Mouse (Mus musculus) olfactory bulb, adult 2 months (tissue): ENCODE measurements around the gene Ttll6. TPM values are rescaled to one million over a fixed set of nuclear protein-coding genes. Genes with fewer than 3 reads are reported as not detected.

Experiments used
- H3K27ac ChIP-seq: fragments of 200-500 bp; 2 replicates; pipeline ENCODE4 v1.5.1; 2012; ENCODE audit warnings: low read depth, low read length; ENCODE audit not compliant: insufficient read depth
- H3K4me1 ChIP-seq: fragments of 200-500 bp; 2 replicates; pipeline ENCODE4 v1.6.1; 2012; ENCODE audit warnings: low read length; ENCODE audit not compliant: control insufficient read depth, insufficient read depth
- H3K4me3 ChIP-seq: fragments of 200-500 bp; 2 replicates; pipeline ENCODE4 v1.5.1; 2012; ENCODE audit warnings: mild to moderate bottlenecking, low read depth, low read length, moderate library complexity; ENCODE audit not compliant: insufficient read depth
- CTCF ChIP-seq: fragments of 200-500 bp; IDR thresholded peaks from 2 replicates; pipeline ENCODE4 v1.5.1; 2012; ENCODE audit warnings: low read depth, mild to moderate bottlenecking, low read length, moderate library complexity; ENCODE audit not compliant: insufficient read depth
- POLR2A ChIP-seq: fragments of 200-500 bp; IDR thresholded peaks from 2 replicates; pipeline ENCODE4 v1.6.1; 2012; ENCODE audit warnings: mild to moderate bottlenecking, low read depth, low read length, moderate library complexity; ENCODE audit not compliant: insufficient read depth
- WGBS: fragments of 180-500 bp; shearing (Covaris S2); methylation state at CpG from one replicate; pipeline ENCODE4 v1.1.7; 2018; 5-methylcytosine and 5-hydroxymethylcytosine counted together
- polyA plus RNA-seq: library from polyadenylated mRNA; stranded (reverse); fragments of >200 nt; gene quantifications from 2 replicates; pipeline ENCODE4 v1.2.4, GENCODE M21; 2012; ENCODE audit warnings: low replicate concordance; ENCODE audit not compliant: missing spikeins, insufficient read depth, insufficient read length

Ttll6 gene
- polyA plus RNA-seq, 1 experiment, result not detected

DNA sequence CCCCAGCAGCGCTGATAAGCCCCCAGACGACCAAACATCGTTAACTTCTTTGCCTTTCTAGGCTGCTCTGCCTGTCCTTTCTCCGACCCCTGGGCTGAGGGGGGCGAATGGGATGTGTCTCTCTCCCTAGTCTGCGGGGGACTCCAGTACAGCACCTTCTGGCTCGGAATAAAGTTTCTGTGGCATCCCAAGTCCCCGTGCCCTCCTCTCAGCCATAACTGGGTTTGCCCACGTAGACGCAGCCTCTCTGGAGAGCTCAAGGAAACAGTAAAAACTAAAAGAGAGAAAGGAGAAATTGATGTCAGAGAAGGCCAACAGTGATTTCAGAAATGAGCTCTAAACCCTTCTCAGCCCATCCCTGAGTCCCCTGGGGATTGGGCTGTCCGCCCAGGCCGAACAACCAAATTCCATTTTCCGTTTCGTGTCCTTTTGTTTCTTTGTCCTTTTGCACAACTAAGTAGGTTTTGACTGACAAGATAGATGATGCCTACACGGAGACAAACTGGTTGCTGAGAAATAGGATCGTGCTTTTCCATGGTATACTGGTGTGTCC is 39.8 kb downstream of the Ttll6 start:
- no peak for TF ChIP-seq POLR2A
- TF ChIP-seq CTCF, result no peak
- H3K27ac ChIP-seq, result no peak overlapping the region
- no peak overlapping the region for H3K4me3 ChIP-seq
- H3K4me1 ChIP-seq, result no peaks in the 10 kb centered on the region
- WGBS, result 2% methylated on average over 16 of the region's 16 CpGs

DNA sequence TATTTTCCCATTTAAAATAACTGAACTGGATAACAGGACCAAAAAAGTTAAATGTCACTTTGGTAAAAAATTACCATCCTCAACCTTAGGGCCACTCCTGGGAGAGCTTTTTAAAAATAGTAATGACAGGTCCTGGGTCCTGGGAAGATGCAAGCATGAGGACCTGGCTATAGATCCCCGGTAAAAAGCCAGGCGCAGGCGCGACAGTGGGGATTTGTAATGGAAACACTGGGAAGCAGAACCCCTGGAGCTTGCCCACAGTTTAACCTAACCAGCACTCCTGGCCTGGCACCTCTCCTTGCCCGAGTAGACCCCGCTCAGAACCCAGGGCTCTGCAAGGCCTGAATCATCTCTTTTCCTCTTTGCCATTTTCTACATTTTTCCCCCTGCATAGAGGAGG is 41.3 kb downstream of the Ttll6 start:
- WGBS, result 4% methylated on average over 6 of the region's 6 CpGs
- H3K27ac ChIP-seq, result no peak overlapping the region
- TF ChIP-seq CTCF, result no peak
- TF ChIP-seq POLR2A, result no peak
- no peaks in the 10 kb centered on the region for H3K4me1 ChIP-seq
- H3K4me3 ChIP-seq, result no peak overlapping the region

DNA sequence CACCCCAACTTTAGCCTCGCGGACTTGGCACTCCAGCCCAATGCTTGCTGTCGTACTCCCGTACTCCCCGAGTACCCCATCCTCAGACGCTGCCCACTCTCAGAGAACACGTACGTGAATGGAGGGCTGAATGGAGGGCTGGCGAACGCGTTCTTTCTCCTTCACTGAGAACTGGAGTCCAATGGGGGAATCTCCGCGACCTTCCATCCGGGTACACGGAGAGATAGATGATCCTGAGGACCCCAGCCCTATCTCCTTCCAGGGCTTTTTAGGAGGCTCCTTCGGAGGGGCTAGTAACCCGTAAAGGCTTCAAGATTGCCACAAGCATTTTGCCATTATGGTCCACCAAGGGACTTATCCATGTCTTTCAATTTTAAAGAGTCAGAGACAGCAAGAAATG is 41.9 kb downstream of the Ttll6 start:
- WGBS, result 4% methylated on average over 17 of the region's 17 CpGs
- TF ChIP-seq POLR2A (no peak), CTCF (no peak)
- Histone ChIP-seq H3K27ac (no peak overlapping the region), H3K4me1 (no peaks in the 10 kb centered on the region), H3K4me3 (no peak overlapping the region)

DNA sequence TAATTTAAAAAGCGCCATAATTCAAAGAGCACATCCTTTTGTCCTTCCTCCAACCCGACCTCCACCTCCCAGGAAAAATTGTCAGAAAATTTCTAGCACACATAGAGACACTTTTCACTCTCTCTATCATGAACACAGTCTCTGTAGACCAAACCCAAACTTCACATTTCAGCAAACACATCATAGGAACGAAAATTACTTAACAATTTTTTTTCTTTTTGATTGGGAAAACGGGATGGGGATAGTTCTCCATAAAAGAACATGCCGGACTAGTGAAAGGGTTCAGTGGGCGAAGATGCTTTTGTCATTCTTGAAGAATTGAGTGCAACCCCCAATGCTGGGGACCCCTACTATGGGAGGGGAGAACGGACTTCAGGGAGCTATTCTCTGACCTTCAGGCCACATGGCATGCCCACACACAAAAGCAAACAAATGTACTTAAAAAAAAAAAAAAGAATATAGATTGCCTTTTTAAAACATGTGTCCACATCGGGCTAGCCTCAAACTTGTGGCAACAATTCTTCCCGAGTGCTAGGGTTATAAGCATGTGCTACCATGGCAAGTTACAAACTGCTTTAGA is 42.5 kb downstream of the Ttll6 start:
- no peak overlapping the region for H3K27ac ChIP-seq
- 4% methylated on average over 9 of the region's 9 CpGs for WGBS
- TF ChIP-seq POLR2A, result no peak
- TF ChIP-seq CTCF, result no peak
- H3K4me3 ChIP-seq, result no peak overlapping the region
- no peaks in the 10 kb centered on the region for H3K4me1 ChIP-seq

DNA sequence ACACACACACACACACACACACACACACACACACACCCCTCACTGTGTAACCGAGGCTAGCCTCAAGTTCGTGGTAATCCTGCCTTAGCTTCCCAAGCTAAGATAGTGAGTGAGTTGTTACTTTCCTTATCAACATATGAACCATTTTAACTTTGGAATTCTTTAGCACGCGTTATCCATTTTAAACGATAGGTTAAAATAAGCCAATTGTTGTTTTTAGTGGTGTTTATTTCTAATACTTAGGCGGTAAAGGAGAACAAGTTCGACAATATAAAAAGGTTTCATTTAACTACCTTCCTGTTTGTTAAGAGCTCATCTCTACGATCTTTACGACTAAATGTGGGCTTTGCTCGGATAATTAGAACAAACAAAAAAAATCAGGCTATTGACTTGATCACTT is 43.3 kb downstream of the Ttll6 start:
- 3% methylated on average over 10 of the region's 10 CpGs for WGBS
- H3K4me3 ChIP-seq, result no peak overlapping the region
- TF ChIP-seq CTCF (no peak), POLR2A (no peak)
- no peak overlapping the region for H3K27ac ChIP-seq
- H3K4me1 ChIP-seq, result no peaks in the 10 kb centered on the region

DNA sequence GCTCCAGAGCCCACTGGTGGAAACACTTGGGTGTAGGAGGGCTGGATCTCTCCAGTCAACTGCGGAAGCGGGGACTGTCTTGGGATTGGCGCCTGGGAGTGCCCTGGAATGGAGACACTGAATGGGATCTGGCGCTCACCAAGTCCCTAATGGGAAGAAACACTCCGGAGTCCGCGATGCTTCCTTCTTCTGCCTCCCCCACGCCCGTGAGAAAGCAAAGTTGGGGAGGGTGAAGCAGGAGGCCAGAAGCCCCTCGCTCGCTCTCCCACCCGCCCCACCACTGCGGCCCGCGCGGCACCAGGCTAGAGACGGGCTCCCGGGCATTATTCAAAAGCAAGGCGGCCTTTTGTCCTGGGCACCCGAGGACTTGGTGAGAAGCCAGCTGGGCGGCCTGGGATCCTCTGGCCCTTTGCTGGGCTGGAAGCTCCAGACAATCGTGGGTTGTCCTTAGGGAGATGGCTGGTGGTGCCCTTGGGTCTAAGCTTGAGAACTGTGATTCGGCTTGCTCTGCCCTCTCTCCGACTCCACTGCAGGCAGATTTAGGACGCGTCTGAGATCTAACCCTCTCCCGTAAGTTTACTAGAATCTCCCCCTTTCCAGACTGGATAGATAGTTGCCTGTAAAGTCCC is 44.1 kb downstream of the Ttll6 start:
- WGBS, result 1% methylated on average over 27 of the region's 27 CpGs
- no peaks in the 10 kb centered on the region for H3K4me1 ChIP-seq
- H3K27ac ChIP-seq, result no peak overlapping the region
- no peak overlapping the region for H3K4me3 ChIP-seq
- TF ChIP-seq POLR2A (no peak), CTCF (no peak)

DNA sequence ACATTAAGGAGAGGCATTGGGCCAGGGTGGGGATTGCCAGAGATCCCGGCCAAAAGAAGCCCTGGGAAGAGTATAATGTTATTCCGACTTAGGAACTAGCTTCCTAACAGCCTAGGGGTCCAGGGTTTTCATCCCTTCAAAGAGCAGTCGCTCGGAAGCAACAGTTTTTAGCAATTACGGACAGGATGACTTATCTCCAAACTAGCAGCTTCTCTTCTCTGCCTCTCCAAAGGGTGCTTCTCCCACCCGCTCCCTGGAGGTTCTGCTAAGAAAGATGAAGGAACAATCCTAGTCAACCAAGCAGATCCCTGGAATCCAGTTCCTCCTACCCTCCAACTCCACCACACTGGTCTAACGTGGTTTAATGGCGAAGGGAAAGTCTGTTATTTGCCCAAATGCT is 44.8 kb downstream of the Ttll6 start:
- no peak overlapping the region for H3K4me3 ChIP-seq
- 3% methylated on average over 8 of the region's 8 CpGs for WGBS
- H3K27ac ChIP-seq, result no peak overlapping the region
- H3K4me1 ChIP-seq, result no peaks in the 10 kb centered on the region
- no peak for TF ChIP-seq CTCF

DNA sequence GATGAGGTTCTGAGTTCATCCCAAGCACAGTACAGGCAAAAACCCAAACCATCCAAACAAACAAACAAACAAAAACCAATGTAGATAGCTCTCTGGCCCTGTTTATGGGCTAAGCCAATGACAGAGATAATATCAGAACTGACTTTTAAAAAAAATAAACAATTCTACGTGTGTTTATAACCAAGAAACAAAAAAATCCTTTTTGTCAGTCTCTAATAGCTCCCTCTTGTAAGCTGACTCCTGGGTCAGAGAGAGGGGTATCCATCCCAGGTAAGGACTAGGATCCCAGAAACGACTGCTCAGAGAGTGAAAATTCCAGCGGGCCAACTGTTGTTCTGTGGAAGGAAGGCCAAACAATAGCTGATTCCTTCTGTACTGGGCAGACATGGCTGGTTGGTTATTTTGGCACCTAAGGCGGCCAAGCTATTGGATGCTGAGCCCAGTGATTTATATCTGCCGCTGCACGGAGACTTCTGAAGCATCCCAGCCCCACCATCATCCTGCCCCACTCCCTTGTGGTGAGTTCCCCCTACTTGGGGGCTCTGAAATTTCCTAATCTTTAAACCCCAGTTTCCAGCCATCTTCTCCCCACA is 45.4 kb downstream of the Ttll6 start:
- 2% methylated on average over 6 of the region's 6 CpGs for WGBS
- H3K27ac ChIP-seq, result no peak overlapping the region
- H3K4me3 ChIP-seq, result no peak overlapping the region
- no peak for TF ChIP-seq POLR2A
- H3K4me1 ChIP-seq, result no peaks in the 10 kb centered on the region

DNA sequence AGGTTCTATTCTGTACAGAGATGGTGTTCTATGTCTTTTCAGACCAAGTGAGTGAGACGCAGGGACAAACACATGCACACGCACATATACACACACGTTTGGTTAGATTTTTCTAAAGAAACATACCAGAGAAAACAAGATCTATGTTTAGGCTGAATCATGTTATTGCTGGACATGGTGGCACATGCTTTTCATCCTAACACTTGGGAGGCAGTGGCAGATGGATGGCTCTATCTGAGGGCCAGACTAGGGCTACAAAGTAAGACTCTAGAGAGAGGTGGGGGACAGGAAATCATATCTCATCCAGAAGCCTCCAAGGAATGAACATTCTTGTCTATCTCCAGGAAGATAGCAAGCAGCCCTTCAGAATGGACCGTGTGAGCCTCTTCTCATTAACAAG is 47.5 kb downstream of the Ttll6 start:
- TF ChIP-seq CTCF (no peak), POLR2A (no peak)
- 18% methylated on average over 4 of the region's 4 CpGs for WGBS
- no peak overlapping the region for H3K4me3 ChIP-seq
- H3K27ac ChIP-seq, result no peak overlapping the region
- H3K4me1 ChIP-seq, result no peaks in the 10 kb centered on the region
